Mouse (Mus musculus) embryonic facial prominence, embryonic 14.5 days (tissue): Measurements from ENCODE around the gene Snrpb2. TPM values are rescaled to one million over a fixed set of nuclear protein-coding genes. Genes with fewer than 3 reads are reported as not detected.

Source experiments
- ATAC-seq: fragments of 200-750 bp; cut with Nextera tagmentation; 2 replicates; pipeline ENCODE4 v1.8.0; 2017; ENCODE audit warnings: low read depth, moderate number of reproducible peaks, moderate TSS enrichment
- DNase-seq: peaks from one replicate; pipeline ENCODE4 v3.0.0-alpha.2; 2015; ENCODE audit warnings: low spot score
- H3K27ac ChIP-seq: fragments of 300-500 bp; sonication (generic); replicated peaks from 2 replicates; pipeline ENCODE4 v1.5.1; 2014; ENCODE audit warnings: low read depth, mild to moderate bottlenecking, low read length, moderate library complexity
- H3K27me3 ChIP-seq: fragments of 300-500 bp; sonication (generic); replicated peaks from 2 replicates; pipeline ENCODE4 v1.6.1; 2014; ENCODE audit warnings: low read length; ENCODE audit not compliant: control insufficient read depth, insufficient read depth
- H3K36me3 ChIP-seq: fragments of 300-500 bp; sonication (generic); 2 replicates; pipeline ENCODE4 v1.6.1; 2014; ENCODE audit warnings: low read length, mixed read lengths; ENCODE audit not compliant: control insufficient read depth, insufficient read depth
- H3K4me1 ChIP-seq: fragments of 300-500 bp; sonication (generic); 2 replicates; pipeline ENCODE4 v1.6.1; 2014; ENCODE audit warnings: antibody characterized with exemption, low read length; ENCODE audit not compliant: control insufficient read depth, insufficient read depth
- H3K4me2 ChIP-seq: fragments of 300-500 bp; sonication (generic); 2 replicates; pipeline ENCODE4 v1.6.1; 2014; ENCODE audit warnings: low read depth, mild to moderate bottlenecking, low read length, moderate library complexity, mixed read lengths
- H3K4me3 ChIP-seq: fragments of 300-500 bp; sonication (generic); 2 replicates; pipeline ENCODE4 v1.5.1; 2014; ENCODE audit warnings: low read depth, mild to moderate bottlenecking, low read length
- H3K9ac ChIP-seq: fragments of 300-500 bp; sonication (generic); 2 replicates; pipeline ENCODE4 v1.6.1; 2014; ENCODE audit warnings: low read depth, mild to moderate bottlenecking, low read length, moderate library complexity, mixed read lengths
- H3K9me3 ChIP-seq: fragments of 300-500 bp; sonication (generic); 2 replicates; pipeline ENCODE4 v1.6.1; 2016; ENCODE audit warnings: low read length; ENCODE audit not compliant: control insufficient read depth
- WGBS: fragments of 180-500 bp; shearing (Covaris S2); extraction: QIAGEN DNeasy Blood & Tissue Kit; methylation state at CpG from one replicate; pipeline ENCODE4 v1.1.7; 2014; 5-methylcytosine and 5-hydroxymethylcytosine counted together
- polyA plus RNA-seq: library from polyadenylated mRNA; unstranded; fragments of >200 nt; fragmentation: Nextera tagmentation; extraction: Ambion mirVana; gene quantifications from 2 replicates; pipeline ENCODE4 v1.2.1, GENCODE M21; 2014

The Snrpb2 gene
- polyA plus RNA-seq, 1 experiment from 2014 or later: 77.7 TPM

DNA sequence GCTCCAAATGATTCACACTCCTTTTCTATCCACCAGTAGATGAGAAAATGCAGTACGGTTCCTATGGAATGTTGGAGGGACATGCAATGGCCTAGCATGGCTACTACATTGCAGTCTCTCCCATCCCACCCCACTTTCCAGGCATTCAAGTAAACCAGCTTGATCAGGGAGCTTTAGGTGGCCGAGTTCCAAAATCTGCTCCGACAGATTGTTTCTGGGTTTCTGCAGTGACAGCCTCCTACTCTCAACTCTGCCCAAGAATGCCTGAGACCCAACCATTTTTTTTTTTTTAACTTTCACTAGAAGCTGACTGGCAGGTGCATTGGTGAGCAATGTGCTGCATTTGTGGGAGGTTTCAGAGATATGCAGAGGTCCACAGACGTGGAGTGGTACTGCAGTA lies 51.9 kb downstream of the Snrpb2 start:
- 80% methylated on average over 4 of the region's 4 CpGs for WGBS
- Histone ChIP-seq H3K4me1 (no peaks in the 10 kb centered on the region), H3K27ac (no peak overlapping the region), H3K4me2 (no peak overlapping the region), H3K9ac (no peak overlapping the region), H3K9me3 (no peaks in the 10 kb centered on the region), H3K27me3 (no peaks in the 10 kb centered on the region), H3K36me3 (no peaks in the 10 kb centered on the region), H3K4me3 (no peak overlapping the region)
- ATAC-seq: no peak
- no peak for DNase-seq

DNA sequence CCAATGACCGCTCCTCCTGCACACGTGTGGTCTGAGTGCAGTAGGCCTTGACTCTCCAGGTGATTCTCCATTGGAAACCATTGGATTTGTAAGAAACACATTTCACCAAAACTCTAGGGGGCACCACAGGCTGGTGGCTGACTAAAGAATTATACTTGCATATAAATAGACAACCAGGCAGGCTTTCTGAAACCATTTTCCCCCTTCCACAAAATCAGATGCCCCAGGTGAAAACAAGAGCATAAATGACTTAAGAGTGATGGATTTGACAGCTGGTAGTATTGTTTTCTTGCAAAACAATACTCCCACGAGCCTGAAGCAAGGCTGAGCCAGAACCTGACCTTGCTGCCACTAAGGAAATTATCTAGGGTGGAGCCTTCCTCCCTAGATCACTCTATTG lies 54.6 kb downstream of the Snrpb2 start:
- Histone ChIP-seq H3K4me1 (no peaks in the 10 kb centered on the region), H3K4me2 (no peak overlapping the region), H3K27me3 (no peaks in the 10 kb centered on the region), H3K9ac (no peak overlapping the region), H3K27ac (no peak overlapping the region), H3K36me3 (no peaks in the 10 kb centered on the region), H3K4me3 (no peak overlapping the region), H3K9me3 (no peaks in the 10 kb centered on the region)
- DNase-seq (peak; percentile 26), ATAC-seq (no peak)
- WGBS: 50% methylated on average over 3 of the region's 3 CpGs

DNA sequence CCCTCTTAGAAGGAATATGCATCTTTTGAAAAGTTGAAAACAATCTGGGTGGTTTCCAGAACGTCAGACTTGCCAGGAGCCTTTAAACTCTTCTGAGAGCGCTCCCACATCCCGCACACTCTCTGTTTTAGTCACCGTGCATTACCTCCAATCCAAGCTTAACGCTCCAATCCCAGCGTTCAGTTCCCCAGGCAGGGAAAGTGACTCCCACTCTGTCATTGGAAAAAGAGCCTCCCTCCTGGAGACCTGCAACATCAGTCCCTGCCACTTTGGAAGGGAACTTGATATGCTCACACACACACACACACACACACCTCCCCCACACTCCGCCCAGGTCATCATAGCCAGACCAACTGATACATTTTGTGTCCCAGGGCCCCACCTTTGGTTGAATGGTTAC lies 55.4 kb downstream of the Snrpb2 start:
- H3K4me3 ChIP-seq: no peak overlapping the region
- no peak overlapping the region for H3K9ac ChIP-seq
- no peaks in the 10 kb centered on the region for H3K36me3 ChIP-seq
- no peaks in the 10 kb centered on the region for H3K9me3 ChIP-seq
- no peak overlapping the region for H3K4me2 ChIP-seq
- DNase-seq (no peak), ATAC-seq (no peak)
- H3K27me3 ChIP-seq: no peaks in the 10 kb centered on the region
- 74% methylated on average over 7 of the region's 7 CpGs for WGBS
- H3K4me1 ChIP-seq: no peaks in the 10 kb centered on the region
- no peak overlapping the region for H3K27ac ChIP-seq

Other genes with a start within 250 kb of the Snrpb2 start
- gene Kif16b, start 161.5 kb upstream of the Snrpb2 start, polyA plus RNA-seq: 10.6 and 10.9 TPM in 2 replicates
- 55.4 and 62.6 TPM in 2 replicates for gene Otor, start 15.4 kb downstream of the Snrpb2 start, polyA plus RNA-seq